Comparison of ENCODE assay signal across 27 mouse cellular contexts in genomic region chr10:94734829-94735228, GRCm38 (mm10). TPM values are rescaled to one million over a fixed set of nuclear protein-coding genes. Genes with fewer than 3 reads are reported as not detected.
A peak's percentile ranks its signal among the peaks of the same experiment; 100 is the strongest.
DNase-seq lines count a peak whose midpoint lies in the region; ATAC-seq and TF ChIP-seq lines count a peak whose summit lies in the region.
"Had no signal": no experiment of that assay in that cellular context is flagged by ENCODE, and none has a peak within 500 bp of the region (broad histone marks: within the 10 kb centered on the region; RNA-seq: fewer than 3 reads in every experiment).

No protein-coding gene starts in this region.

- peaks cover 2% of the 10 kb centered on the region; the same call in 1 of the 2 replicates for H3K79me2 ChIP-seq in MEL (ENCODE audit: control insufficient read depth, insufficient read depth, low read length, poor library complexity)

- H3K4me1 ChIP-seq in MEL (ENCODE audit: control insufficient read depth in 1 of 2, insufficient read depth in 2 of 2, low read length in 2 of 2) = peaks cover 14 to 21% of the 10 kb centered on the region in 2 experiments
- peaks cover 10% of the 10 kb centered on the region for H3K4me1 ChIP-seq in liver, embryonic 15.5 days (replicated peaks)
- H3K4me1 ChIP-seq in kidney, embryonic 14.5 days (ENCODE audit: control insufficient read depth, insufficient read depth, low read length) = no peaks in the 10 kb centered on the region
- H3K4me1 ChIP-seq: embryonic facial prominence, embryonic 12.5 days; embryonic facial prominence, embryonic 15.5 days; hindbrain, embryonic 12.5 days; hindbrain, embryonic 15.5 days had no signal

- TF ChIP-seq POLR2A in MEL (IDR thresholded peaks at IDR 0.05; ENCODE audit: control insufficient read depth in 1 of 2, insufficient read depth in 1 of 2, low read depth in 1 of 2, low read length in 2 of 2, poor library complexity in 1 of 2) = no peak

- H3K4me3 ChIP-seq in MEL (ENCODE audit: control insufficient read depth in 1 of 2, insufficient read depth in 1 of 2, low read depth in 2 of 2, low read length in 2 of 2) = peak overlapping the region in 1 of 2 experiments; percentile 6; a peak in 1 of 4 replicates
- H3K4me3 ChIP-seq in liver, embryonic 15.5 days (replicated peaks) = no peak overlapping the region
- H3K4me3 ChIP-seq in kidney, embryonic 14.5 days (ENCODE audit: low read length) = no peak overlapping the region
- H3K4me3 ChIP-seq: embryonic facial prominence, embryonic 12.5 days; embryonic facial prominence, embryonic 15.5 days; erythroblast, embryonic 14.5 days; forebrain, embryonic 10.5 days; forebrain, embryonic 13.5 days; gastrocnemius, adult 2 months; hindbrain, embryonic 12.5 days; hindbrain, embryonic 15.5 days had no signal

- no peaks in the 10 kb centered on the region for H3K27me3 ChIP-seq in MEL (ENCODE audit: control insufficient read depth in 1 of 2, insufficient read depth in 2 of 2, low read length in 2 of 2)
- H3K27me3 ChIP-seq in liver, embryonic 15.5 days = no peaks in the 10 kb centered on the region
- no peaks in the 10 kb centered on the region for H3K27me3 ChIP-seq in kidney, embryonic 14.5 days (ENCODE audit: control insufficient read depth, insufficient read depth, low read length)
- H3K27me3 ChIP-seq: embryonic facial prominence, embryonic 12.5 days; embryonic facial prominence, embryonic 15.5 days; forebrain, embryonic 13.5 days; hindbrain, embryonic 12.5 days; hindbrain, embryonic 15.5 days had no signal

- no peak for TF ChIP-seq CTCF in MEL (IDR thresholded peaks at IDR 0.05 in 2 of 3, conservative IDR thresholded peaks at IDR 0.05 in 1 of 3; ENCODE audit: control insufficient read depth in 1 of 3, insufficient read depth in 1 of 3, low read depth in 2 of 3, low read length in 3 of 3, poor library complexity in 1 of 3, severe bottlenecking in 1 of 3)

- no peak overlapping the region for H3K4me2 ChIP-seq in liver, embryonic 15.5 days
- H3K4me2 ChIP-seq in kidney, embryonic 14.5 days (replicated peaks; ENCODE audit: low read depth, low read length) = no peak overlapping the region
- H3K4me2 ChIP-seq: embryonic facial prominence, embryonic 12.5 days; embryonic facial prominence, embryonic 15.5 days; forebrain, embryonic 13.5 days; heart, embryonic 11.5 days; hindbrain, embryonic 12.5 days; hindbrain, embryonic 15.5 days had no signal

- no peak overlapping the region for H3K9ac ChIP-seq in MEL (ENCODE audit: control insufficient read depth, low read depth, low read length, poor library complexity, severe bottlenecking)
- no peak overlapping the region for H3K9ac ChIP-seq in liver, embryonic 15.5 days
- no peak overlapping the region for H3K9ac ChIP-seq in kidney, embryonic 14.5 days (ENCODE audit: low read depth, low read length)
- H3K9ac ChIP-seq: embryonic facial prominence, embryonic 12.5 days; embryonic facial prominence, embryonic 15.5 days; forebrain, embryonic 13.5 days; hindbrain, embryonic 12.5 days; hindbrain, embryonic 15.5 days had no signal

- ATAC-seq in erythroid progenitor cell, adult 5-6 weeks (replicated peaks; ENCODE audit: low FRiP score, poor library complexity, severe bottlenecking) = 0 out of 2 replicates have a peak, but pooled peaks have one; percentile 41
- ATAC-seq in liver, embryonic 15.5 days (ENCODE audit: insufficient read depth) = peak; percentile 34; the same call in 1 of the 2 replicates
- ATAC-seq in kidney, embryonic 14.5 days (ENCODE audit: low FRiP score, low TSS enrichment) = no peak
- ATAC-seq in erythroblast, adult 5-6 weeks (replicated peaks; ENCODE audit: low FRiP score, poor library complexity, severe bottlenecking) = no peak
- ATAC-seq: activated CD4-positive, CD25-positive, alpha-beta regulatory T cell, adult 4 months; CD4-positive, CD25-positive, alpha-beta regulatory T cell, adult 4 months; forebrain, embryonic 13.5 days; forebrain, embryonic 16.5 days had no signal

- peak overlapping the region; percentile 65 for H3K27ac ChIP-seq in MEL (ENCODE audit: control insufficient read depth, low read depth, low read length)
- H3K27ac ChIP-seq in liver, embryonic 15.5 days (replicated peaks) = no peak overlapping the region
- H3K27ac ChIP-seq in kidney, embryonic 14.5 days (ENCODE audit: low read depth, low read length) = no peak overlapping the region
- H3K27ac ChIP-seq: embryonic facial prominence, embryonic 12.5 days; embryonic facial prominence, embryonic 15.5 days; forebrain, embryonic 10.5 days; forebrain, embryonic 13.5 days; gastrocnemius, adult 2 months; hindbrain, embryonic 12.5 days; hindbrain, embryonic 15.5 days had no signal

- peak; percentile 86 to 91 for TF ChIP-seq EP300 in MEL (IDR thresholded peaks at IDR 0.05; ENCODE audit: low read depth in 1 of 2, low read length in 2 of 2)

- no peaks in the 10 kb centered on the region for H3K9me3 ChIP-seq in MEL (replicated peaks; ENCODE audit: insufficient read depth, low read length)
- no peaks in the 10 kb centered on the region for H3K9me3 ChIP-seq in liver, embryonic 15.5 days (replicated peaks)
- H3K9me3 ChIP-seq in kidney, embryonic 14.5 days (ENCODE audit: control insufficient read depth, low read length) = no peaks in the 10 kb centered on the region
- H3K9me3 ChIP-seq: embryonic facial prominence, embryonic 12.5 days; embryonic facial prominence, embryonic 15.5 days; forebrain, embryonic 10.5 days; forebrain, embryonic 13.5 days; hindbrain, embryonic 12.5 days; hindbrain, embryonic 15.5 days had no signal

- WGBS in liver, embryonic 15.5 days (ENCODE audit: insufficient replicate concordance) = 50% methylated on average over 3 of the region's 3 CpGs
- 92% methylated on average over 3 of the region's 3 CpGs for WGBS in kidney, embryonic 14.5 days

- peaks cover 1 to 37% of the 10 kb centered on the region in 2 experiments; a peak in 3 of 4 replicates for H3K36me3 ChIP-seq in MEL (ENCODE audit: control insufficient read depth in 1 of 2, insufficient read depth in 2 of 2, low read length in 2 of 2)
- H3K36me3 ChIP-seq in liver, embryonic 15.5 days (replicated peaks) = no peaks in the 10 kb centered on the region; the same call in 1 of the 2 replicates
- no peaks in the 10 kb centered on the region for H3K36me3 ChIP-seq in kidney, embryonic 14.5 days (ENCODE audit: control insufficient read depth, insufficient read depth, low read length)
- H3K36me3 ChIP-seq: embryonic facial prominence, embryonic 12.5 days; embryonic facial prominence, embryonic 15.5 days; forebrain, embryonic 10.5 days; hindbrain, embryonic 12.5 days; hindbrain, embryonic 15.5 days had no signal

- peak; percentile 64 for DNase-seq in MEL (ENCODE audit: low read depth, low spot score)
- peak; percentile 30 for DNase-seq in c-Kit-positive CD71-positive TER-119-negative erythroid progenitor cells, embryonic 14.5 days (ENCODE audit: low read depth)
- DNase-seq in kidney, postnatal 10 days = no peak
- DNase-seq in frontal cortex, postnatal 25 days (ENCODE audit: low spot score in 2 of 2) = no peak
- DNase-seq: adrenal gland, postnatal 10 days; adrenal gland, postnatal 36 days; cerebellum, adult 18-20 months; cerebellum, adult 9-10 months; cerebellum, postnatal 14 days; gastrocnemius, adult 2 months; gastrocnemius, postnatal 14 days; heart, adult 11 months had no signal

- TF ChIP-seq RAD21 in MEL (IDR thresholded peaks at IDR 0.05; ENCODE audit: low read depth, low read length) = no peak

TF ChIP-seq in MEL, 35 proteins besides CTCF, POLR2A, EP300 and RAD21 (continues in another document):
- TF ChIP-seq CHD2 (IDR thresholded peaks at IDR 0.05; ENCODE audit: low read length) (no peak), NELFE (IDR thresholded peaks at IDR 0.05; ENCODE audit: low read depth, low read length) (no peak), RCOR1 (IDR thresholded peaks at IDR 0.05; ENCODE audit: low read depth, low read length) (peak; percentile 54), TCF12 (IDR thresholded peaks at IDR 0.05; ENCODE audit: low read depth, low read length) (peak; percentile 84), UBTF (IDR thresholded peaks at IDR 0.05; ENCODE audit: borderline replicate concordance, insufficient read depth, low read depth, low read length) (no peak), SIN3A (IDR thresholded peaks at IDR 0.05; ENCODE audit: low read length) (peak; percentile 70), KAT2A (conservative IDR thresholded peaks at IDR 0.05; ENCODE audit: low read depth, low read length) (no peak), MXI1 (IDR thresholded peaks at IDR 0.05; ENCODE audit: low read depth, low read length) (no peak), POLR2AphosphoS5 (IDR thresholded peaks at IDR 0.05; ENCODE audit: borderline replicate concordance, low read depth, low read length) (no peak), MAFK (IDR thresholded peaks at IDR 0.05; ENCODE audit: borderline replicate concordance, low read depth, low read length) (no peak), GABPA (IDR thresholded peaks at IDR 0.05; ENCODE audit: low read depth, low read length) (peak; percentile 19), USF2 (IDR thresholded peaks at IDR 0.05; ENCODE audit: borderline replicate concordance in 1 of 2, insufficient read depth in 1 of 2, low read depth in 1 of 2, low read length in 2 of 2) (no peak), ETS1 (IDR thresholded peaks at IDR 0.05; ENCODE audit: low read depth, low read length) (peak; percentile 44; the same call in 1 of the 2 replicates), ZC3H11A (IDR thresholded peaks at IDR 0.05; ENCODE audit: low read depth, low read length) (no peak), ZMIZ1 (IDR thresholded peaks at IDR 0.05; ENCODE audit: low read depth, low read length) (no peak), MYB (IDR thresholded peaks at IDR 0.05; ENCODE audit: low read depth, low read length) (no peak), NRF1 (IDR thresholded peaks at IDR 0.05; ENCODE audit: insufficient read depth, low read depth, low read length, poor library complexity, severe bottlenecking) (no peak), MEF2A (IDR thresholded peaks at IDR 0.05; ENCODE audit: extremely low read depth, insufficient replicate concordance, low read depth, low read length, poor library complexity, severe bottlenecking) (no peak), MAX (IDR thresholded peaks at IDR 0.05; ENCODE audit: low read length) (no peak), POLR2AphosphoS2 (IDR thresholded peaks at IDR 0.05; ENCODE audit: low read length) (no peak)

RNA-seq across cellular contexts. Expression of gene Cep83, which starts 46.4 kb away (rescaled TPM):
- total RNA-seq in MEL (2012; rRNA removed) = 22.4 and 23.9 TPM in 2 replicates
- 100 to 1,000 TPM in 1 of 2 experiments, 10 to 100 TPM in 1; 25.9 to 231 TPM for polyA plus RNA-seq in MEL (2012; ENCODE audit: insufficient read depth in 1 of 2, insufficient read length in 2 of 2, low read depth in 1 of 2, low replicate concordance in 2 of 2, missing spikeins in 1 of 2)
- total RNA-seq in erythroid progenitor cell, adult 5-6 weeks (2015; ENCODE audit: low replicate concordance) = 15.9 and 34.0 TPM in 2 replicates
- 40.9 and 56.0 TPM in 2 replicates for total RNA-seq in erythroid progenitor cell, adult 5-6 weeks (2017; ENCODE audit: low replicate concordance)
- 7.3 and 8.5 TPM in 2 replicates for polyA plus RNA-seq in liver, embryonic 15.5 days (2015; fragmentation: Nextera tagmentation; extraction: Ambion mirVana)
- 19.5 and 19.6 TPM in 2 replicates for polyA plus RNA-seq in kidney, embryonic 14.5 days (2014; fragmentation: Nextera tagmentation; extraction: Ambion mirVana)
- total RNA-seq in erythroblast, adult 5-6 weeks (2015; ENCODE audit: low replicate concordance) = 11.5 and 19.8 TPM in 2 replicates
- total RNA-seq in erythroblast, adult 5-6 weeks (2017; ENCODE audit: low replicate concordance) = 15.1 and 16.6 TPM in 2 replicates

Comparison
In these comparisons a context has a peak if more than half of its experiments do, and no peak if none do; other contexts are left out.
1. DNase-seq: peak in MEL (single experiment) and c-Kit-positive CD71-positive TER-119-negative erythroid progenitor cells, embryonic 14.5 days (single experiment); none in kidney, postnatal 10 days (single experiment) and frontal cortex, postnatal 25 days (0 of 2).
2. ATAC-seq: peak in erythroid progenitor cell, adult 5-6 weeks (single experiment) and liver, embryonic 15.5 days (single experiment); none in kidney, embryonic 14.5 days (single experiment) and erythroblast, adult 5-6 weeks (single experiment).